Mouse (Mus musculus): ENCODE results near the gene Bcar3. TPM values are rescaled to one million over a fixed set of nuclear protein-coding genes. Genes with fewer than 3 reads are reported as not detected.

Gene Bcar3
- total and polyA plus RNA-seq, 2 experiments from 2014 or later: 7.3 to 11.4 TPM

DNA sequence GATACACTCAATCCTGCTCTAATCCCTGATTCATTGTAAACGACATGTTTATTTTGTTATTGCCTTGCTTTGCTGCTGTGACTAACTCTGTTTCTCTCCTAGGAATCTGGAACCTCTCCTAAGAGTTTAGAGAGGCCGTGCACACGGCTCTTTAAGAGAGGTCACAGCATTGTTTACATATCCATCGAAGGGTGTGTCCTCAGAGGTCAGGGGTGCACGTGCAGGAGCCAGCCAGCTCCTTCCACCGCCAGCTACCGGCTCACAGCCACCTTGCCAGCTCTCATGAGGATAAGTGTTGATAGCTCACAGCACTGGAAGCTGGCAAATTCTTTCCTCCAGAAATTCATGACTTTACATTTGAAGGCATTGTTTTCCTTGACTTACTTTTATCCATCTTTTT, 271.3 kb downstream of the Bcar3 start:
- Histone ChIP-seq H3K4me1 (ENCODE audit: insufficient read depth) (no peaks in the 10 kb centered on the region), H3K4me2 (ENCODE audit: low read depth) (no peak overlapping the region), H3K27me3 (ENCODE audit: insufficient read depth, low read length) (no peaks in the 10 kb centered on the region), H3K9me3 (ENCODE audit: low read length) (no peaks in the 10 kb centered on the region), H3K36me3 (ENCODE audit: insufficient read depth) (no peaks in the 10 kb centered on the region), H3K9ac (no peak overlapping the region), H3K4me3 (ENCODE audit: low read depth, low read length) (no peak overlapping the region), H3K27ac (ENCODE audit: low read depth, low read length) (no peak overlapping the region)
- ATAC-seq (no peak), DNase-seq (no peak)
- no peak for TF ChIP-seq CTCF (IDR thresholded peaks at IDR 0.05; ENCODE audit: low read depth)
- WGBS: 65% methylated on average over 7 of the region's 7 CpGs

- H3K9me3 ChIP-seq (ENCODE audit: low read length): no peaks in the 10 kb centered on the region
- no peak for TF ChIP-seq CTCF (IDR thresholded peaks at IDR 0.05; ENCODE audit: low read depth)
These were observed 272.2 kb downstream of the Bcar3 start for GRCm38 (mm10) chr3:122566112-122566511.

GRCm38 (mm10) chr3:122566549-122566948, 272.6 kb downstream of the Bcar3 start:
- Histone ChIP-seq H3K9me3 (ENCODE audit: low read length) (no peaks in the 10 kb centered on the region), H3K4me1 (ENCODE audit: insufficient read depth) (no peaks in the 10 kb centered on the region), H3K36me3 (ENCODE audit: insufficient read depth) (no peaks in the 10 kb centered on the region), H3K4me2 (ENCODE audit: low read depth) (no peak overlapping the region), H3K9ac (no peak overlapping the region), H3K27me3 (ENCODE audit: insufficient read depth, low read length) (no peaks in the 10 kb centered on the region), H3K27ac (ENCODE audit: low read depth, low read length) (no peak overlapping the region), H3K4me3 (ENCODE audit: low read depth, low read length) (no peak overlapping the region)
- 80% methylated on average over 4 of the region's 4 CpGs for WGBS
- no peak for TF ChIP-seq CTCF (IDR thresholded peaks at IDR 0.05; ENCODE audit: low read depth)
- ATAC-seq: no peak
- no peak for DNase-seq

More at GRCm38 (mm10) chr3:122566112-122566511, 272.2 kb downstream of the Bcar3 start:
- WGBS: 75% methylated on average over 3 of the region's 3 CpGs
- ATAC-seq (no peak), DNase-seq (no peak)
- Histone ChIP-seq H3K9ac (no peak overlapping the region), H3K4me1 (ENCODE audit: insufficient read depth) (no peaks in the 10 kb centered on the region), H3K27ac (ENCODE audit: low read depth, low read length) (no peak overlapping the region), H3K36me3 (ENCODE audit: insufficient read depth) (no peaks in the 10 kb centered on the region), H3K4me2 (ENCODE audit: low read depth) (no peak overlapping the region), H3K27me3 (ENCODE audit: insufficient read depth, low read length) (no peaks in the 10 kb centered on the region), H3K4me3 (ENCODE audit: low read depth, low read length) (no peak overlapping the region)

GRCm38 (mm10) chr3:122573426-122574286, 279.7 kb downstream of the Bcar3 start:
- DNase-seq (peak; percentile 55), ATAC-seq (peak; percentile 40; the same call in 1 of the 2 replicates)
- H3K9ac ChIP-seq: no peak overlapping the region
- H3K9me3 ChIP-seq (ENCODE audit: low read length): no peaks in the 10 kb centered on the region
- no peaks in the 10 kb centered on the region for H3K27me3 ChIP-seq (ENCODE audit: insufficient read depth, low read length)
- H3K36me3 ChIP-seq (ENCODE audit: insufficient read depth): no peaks in the 10 kb centered on the region
- H3K27ac ChIP-seq (ENCODE audit: low read depth, low read length): no peak overlapping the region
- WGBS: 81% methylated on average over 5 of the region's 5 CpGs
- H3K4me1 ChIP-seq (ENCODE audit: insufficient read depth): no peaks in the 10 kb centered on the region; the same call in 1 of the 2 replicates
- H3K4me2 ChIP-seq (ENCODE audit: low read depth): no peak overlapping the region
- TF ChIP-seq CTCF (IDR thresholded peaks at IDR 0.05; ENCODE audit: low read depth): no peak
- H3K4me3 ChIP-seq (ENCODE audit: low read depth, low read length): no peak overlapping the region

- no peak overlapping the region for H3K4me2 ChIP-seq (ENCODE audit: low read depth)
- no peaks in the 10 kb centered on the region for H3K9me3 ChIP-seq (ENCODE audit: low read length)
- H3K27ac ChIP-seq (ENCODE audit: low read depth, low read length): no peak overlapping the region
- no peak overlapping the region for H3K9ac ChIP-seq
- no peaks in the 10 kb centered on the region for H3K36me3 ChIP-seq (ENCODE audit: insufficient read depth)
- ATAC-seq: no peak
- 62% methylated on average over 1 of the region's 1 CpGs for WGBS
- no peak for DNase-seq
- no peak overlapping the region for H3K4me3 ChIP-seq (ENCODE audit: low read depth, low read length)
- no peaks in the 10 kb centered on the region for H3K27me3 ChIP-seq (ENCODE audit: insufficient read depth, low read length)
- TF ChIP-seq CTCF (IDR thresholded peaks at IDR 0.05; ENCODE audit: low read depth): no peak
- no peaks in the 10 kb centered on the region; the same call in 1 of the 2 replicates for H3K4me1 ChIP-seq (ENCODE audit: insufficient read depth)
These were observed 281.0 kb downstream of the Bcar3 start for GRCm38 (mm10) chr3:122574921-122575320.

DNA sequence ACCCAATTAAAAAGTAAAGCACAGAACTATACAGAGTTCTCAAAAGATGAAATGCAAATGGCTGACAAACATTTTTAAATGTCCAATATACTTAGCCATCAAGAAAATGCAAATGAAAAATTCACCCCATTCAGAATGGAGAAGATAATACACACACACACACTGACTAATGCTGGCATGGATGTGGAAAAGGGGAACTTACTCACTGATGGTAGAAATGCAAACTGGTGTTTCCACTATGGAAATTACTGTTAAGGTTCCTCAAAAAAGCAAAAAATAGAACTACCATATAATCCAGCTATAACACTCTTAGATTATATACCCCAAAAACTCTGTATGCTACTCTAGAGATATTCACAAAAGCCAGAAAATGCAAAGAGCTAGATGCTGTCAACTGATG, 283.4 kb downstream of the Bcar3 start:
- H3K27ac ChIP-seq (ENCODE audit: low read depth, low read length): no peak overlapping the region
- H3K9me3 ChIP-seq (ENCODE audit: low read length): no peaks in the 10 kb centered on the region
- H3K4me1 ChIP-seq (ENCODE audit: insufficient read depth): no peaks in the 10 kb centered on the region; the same call in 1 of the 2 replicates
- H3K4me2 ChIP-seq (ENCODE audit: low read depth): no peak overlapping the region
- no peaks in the 10 kb centered on the region for H3K27me3 ChIP-seq (ENCODE audit: insufficient read depth, low read length)
- no peaks in the 10 kb centered on the region for H3K36me3 ChIP-seq (ENCODE audit: insufficient read depth)
- H3K9ac ChIP-seq: no peak overlapping the region
- TF ChIP-seq CTCF (IDR thresholded peaks at IDR 0.05; ENCODE audit: low read depth): no peak
- H3K4me3 ChIP-seq (ENCODE audit: low read depth, low read length): no peak overlapping the region
- DNase-seq (no peak), ATAC-seq (no peak)

MicroRNAs within 50 kb of the gene (microRNA counts, 519-probe panel; counts per million panel counts)
- not detected for microRNA mmu-miR-760

Small RNA genes lying within 50 kb of the gene (microRNA-seq; reads per million reads assigned to microRNA genes)
- 319 to 411 reads per million in 2 experiments for gene Mir760
- 0 reads per million in 2 experiments for gene Mir7657

Other genes with a start within 250 kb of the Bcar3 start
- gene Abca4, start 249.7 kb upstream of the Bcar3 start, total RNA-seq (2014; rRNA removed): 3.1 and 4.1 TPM in 2 replicates
- gene Abca4, start 249.7 kb upstream of the Bcar3 start, polyA plus RNA-seq (2015; fragmentation: Nextera tagmentation; extraction: Ambion mirVana): 0.94 and 1.1 TPM in 2 replicates
- gene Gclm, start 48.6 kb upstream of the Bcar3 start, total RNA-seq (2014; rRNA removed): 20.5 and 29.4 TPM in 2 replicates
- 40.1 and 58.3 TPM in 2 replicates for gene Gclm, start 48.6 kb upstream of the Bcar3 start, polyA plus RNA-seq (2015; fragmentation: Nextera tagmentation; extraction: Ambion mirVana)
- gene Dnttip2, start 19.7 kb upstream of the Bcar3 start, total RNA-seq (2014; rRNA removed): 18.5 and 23.9 TPM in 2 replicates
- gene Dnttip2, start 19.7 kb upstream of the Bcar3 start, polyA plus RNA-seq (2015; fragmentation: Nextera tagmentation; extraction: Ambion mirVana): 50.2 and 52.1 TPM in 2 replicates